Mouse (Mus musculus) kidney, postnatal 36 days (tissue): Measurements from ENCODE around the gene Cdyl2.

Experiments used
- DNase-seq, 2 experiments: peaks; one replicate each; pipeline ENCODE4 v3.0.0; 2021 to 2022; ENCODE audit warnings: mixed read lengths in 2 of 2

Gene Cdyl2

GRCm38 (mm10) chr8:116732684-116733647 is at the start of gene Cdyl2:
Gene Cdyl2 (minus strand): TSS chr8:116732991.
- DNase-seq: peak; percentile 82 to 91

- peak in 1 of 2 experiments; percentile 7 for DNase-seq
These were observed 47.8 kb upstream of the Cdyl2 start for GRCm38 (mm10) chr8:116780594-116780993.

- DNase-seq: no peak
These were observed 41.4 kb upstream of the Cdyl2 start for GRCm38 (mm10) chr8:116774220-116774619.

GRCm38 (mm10) chr8:116772727-116773126 is 39.9 kb upstream of the Cdyl2 start:
- peak; percentile 13 to 29 for DNase-seq

GRCm38 (mm10) chr8:116771797-116772343 is 39.1 kb upstream of the Cdyl2 start:
- peak; percentile 11 to 58 for DNase-seq

GRCm38 (mm10) chr8:116770756-116771155 is 38.0 kb upstream of the Cdyl2 start:
- peak; percentile 29 to 47 for DNase-seq

- no peak for DNase-seq
These were observed 23.4 kb upstream of the Cdyl2 start for GRCm38 (mm10) chr8:116756174-116756573.

- peak; percentile 42 to 83 for DNase-seq
These were observed 22.8 kb upstream of the Cdyl2 start for GRCm38 (mm10) chr8:116755557-116755956.

- DNase-seq: no peak
These were observed 7.9 kb upstream of the Cdyl2 start for GRCm38 (mm10) chr8:116740726-116741125.

- DNase-seq: peak in 1 of 2 experiments; percentile 19
These were observed 2.5 kb upstream of the Cdyl2 start for GRCm38 (mm10) chr8:116735306-116735705.

- no peak for DNase-seq
These were observed 1.4 kb upstream of the Cdyl2 start for GRCm38 (mm10) chr8:116734176-116734575.

GRCm38 (mm10) chr8:116733648-116734014 is 840 bp upstream of the Cdyl2 start:
- peak; percentile 20 to 36 for DNase-seq

- peak; percentile 47 to 70 for DNase-seq
These were observed 661 bp downstream of the Cdyl2 start for GRCm38 (mm10) chr8:116731976-116732683.

GRCm38 (mm10) chr8:116721451-116721850 is 11.3 kb downstream of the Cdyl2 start:
- DNase-seq: no peak

- DNase-seq: no peak
These were observed 25.3 kb downstream of the Cdyl2 start for GRCm38 (mm10) chr8:116707496-116707895.

GRCm38 (mm10) chr8:116702501-116702900 is 30.3 kb downstream of the Cdyl2 start:
- DNase-seq: no peak

- DNase-seq: no peak
These were observed 39.9 kb downstream of the Cdyl2 start for GRCm38 (mm10) chr8:116692931-116693330.

GRCm38 (mm10) chr8:116689741-116690140 is 43.0 kb downstream of the Cdyl2 start:
- DNase-seq: no peak

- DNase-seq: no peak
These were observed 56.6 kb downstream of the Cdyl2 start for GRCm38 (mm10) chr8:116676174-116676573.

GRCm38 (mm10) chr8:116673966-116674805 is 58.6 kb downstream of the Cdyl2 start:
- DNase-seq: no peak

GRCm38 (mm10) chr8:116673493-116673892 is 59.3 kb downstream of the Cdyl2 start:
- DNase-seq: no peak

GRCm38 (mm10) chr8:116673052-116673451 is 59.7 kb downstream of the Cdyl2 start:
- DNase-seq: no peak
